Mouse (Mus musculus) embryonic fibroblast, embryonic 13.5 days (primary cell): Measurements from ENCODE around the gene Polr1d.

Experiments used
- CTCF ChIP-seq: IDR thresholded peaks from 2 replicates; pipeline ENCODE4 v1.5.1; 2011; ENCODE audit warnings: mild to moderate bottlenecking, control low read depth, low read length, moderate library complexity, borderline replicate concordance; ENCODE audit not compliant: insufficient read depth
- POLR2A ChIP-seq: IDR thresholded peaks from 2 replicates; pipeline ENCODE4 v1.6.1; 2011; ENCODE audit warnings: low read depth, mild to moderate bottlenecking, control low read depth, low read length, moderate library complexity

- TF ChIP-seq CTCF: no peak
- no peak for TF ChIP-seq POLR2A
Observed at GRCm38 (mm10) chr5:147050816-147051499, 25.9 kb upstream of the Polr1d start.
